Mouse (Mus musculus): Measurements from ENCODE around the gene Jmjd1c.

Jmjd1c gene

DNA sequence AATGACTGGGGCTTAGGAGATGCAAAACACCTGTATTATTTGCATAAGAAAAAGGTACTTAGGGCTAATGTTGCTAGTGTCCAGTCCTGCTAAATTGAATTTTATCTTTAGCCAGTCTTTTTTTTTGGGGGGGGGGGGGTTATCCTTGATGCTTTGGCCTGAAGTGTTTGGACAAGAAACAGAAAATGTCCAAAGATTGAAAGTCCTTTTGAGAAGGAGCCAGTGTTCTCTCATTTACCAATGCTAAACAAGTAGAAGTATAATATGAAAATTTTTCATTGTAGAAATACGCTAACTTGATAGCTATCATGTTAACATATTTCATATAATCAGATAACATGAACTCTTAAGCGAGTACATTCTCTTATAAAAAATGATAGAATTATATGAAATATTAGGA lies 92.0 kb downstream of the Jmjd1c start:
- no peak for DNase-seq (ENCODE audit: low read depth, low spot score)

DNA sequence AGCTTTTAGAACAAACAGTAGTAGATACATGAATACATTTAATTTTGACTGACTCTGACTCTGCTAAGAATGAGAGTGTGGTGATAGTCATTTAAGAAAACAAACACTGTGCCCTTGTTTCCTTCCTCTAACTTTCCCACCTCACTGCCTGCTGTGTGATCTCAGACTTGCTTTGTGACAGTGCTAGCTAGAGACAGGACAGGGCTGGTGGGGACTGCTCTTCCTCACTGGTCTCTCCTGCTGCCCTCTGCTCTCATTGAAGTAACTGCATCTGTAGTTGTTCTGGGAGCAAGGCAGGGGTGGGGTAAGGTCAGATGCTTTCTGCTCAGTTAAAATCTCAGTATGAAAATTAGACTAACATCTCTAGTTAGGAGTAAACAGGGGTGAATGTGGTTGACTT lies 93.1 kb downstream of the Jmjd1c start:
- DNase-seq (ENCODE audit: low read depth, low spot score), result peak; percentile 49

DNA sequence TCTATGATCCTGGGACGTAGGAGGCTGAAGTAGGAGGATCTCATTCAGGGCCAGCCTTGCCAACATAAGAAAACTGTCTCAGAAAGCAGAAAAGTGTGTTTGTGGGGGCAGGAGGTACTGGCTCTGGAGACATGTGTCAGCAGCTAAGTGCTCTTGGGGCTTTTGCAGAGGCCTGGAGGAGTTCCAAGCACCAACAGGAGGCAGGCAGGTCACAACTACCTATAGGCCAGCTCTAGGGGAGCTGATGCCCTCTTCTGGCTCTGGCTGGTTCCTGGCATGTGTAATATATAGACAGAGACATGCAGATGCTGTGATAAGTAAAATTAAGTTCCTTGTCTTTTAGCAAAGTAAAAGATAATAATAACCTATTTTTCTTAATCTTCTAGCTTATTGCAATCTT lies 94.3 kb downstream of the Jmjd1c start:
- DNase-seq (ENCODE audit: low read depth, low spot score), result peak; percentile 52

DNA sequence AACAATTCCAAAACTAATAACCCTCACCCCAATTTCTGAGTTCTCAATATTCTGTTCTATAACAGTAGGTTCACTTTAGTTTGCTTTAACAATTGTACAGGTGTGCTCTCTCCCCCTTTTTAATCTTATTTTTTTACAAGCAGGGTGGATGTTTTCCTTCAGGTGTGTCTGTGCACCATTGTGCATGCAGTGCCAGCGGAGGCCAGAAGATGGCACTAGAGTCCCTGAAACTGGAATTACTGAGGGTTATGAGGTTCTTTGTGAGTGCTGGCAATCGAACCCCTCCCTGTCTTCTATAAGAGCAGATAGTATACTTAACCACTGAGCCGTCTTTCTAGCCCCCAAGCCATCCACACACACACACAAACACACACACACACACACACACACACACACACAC lies 96.4 kb downstream of the Jmjd1c start:
- peak; percentile 43 for DNase-seq (ENCODE audit: low read depth, low spot score)

DNA sequence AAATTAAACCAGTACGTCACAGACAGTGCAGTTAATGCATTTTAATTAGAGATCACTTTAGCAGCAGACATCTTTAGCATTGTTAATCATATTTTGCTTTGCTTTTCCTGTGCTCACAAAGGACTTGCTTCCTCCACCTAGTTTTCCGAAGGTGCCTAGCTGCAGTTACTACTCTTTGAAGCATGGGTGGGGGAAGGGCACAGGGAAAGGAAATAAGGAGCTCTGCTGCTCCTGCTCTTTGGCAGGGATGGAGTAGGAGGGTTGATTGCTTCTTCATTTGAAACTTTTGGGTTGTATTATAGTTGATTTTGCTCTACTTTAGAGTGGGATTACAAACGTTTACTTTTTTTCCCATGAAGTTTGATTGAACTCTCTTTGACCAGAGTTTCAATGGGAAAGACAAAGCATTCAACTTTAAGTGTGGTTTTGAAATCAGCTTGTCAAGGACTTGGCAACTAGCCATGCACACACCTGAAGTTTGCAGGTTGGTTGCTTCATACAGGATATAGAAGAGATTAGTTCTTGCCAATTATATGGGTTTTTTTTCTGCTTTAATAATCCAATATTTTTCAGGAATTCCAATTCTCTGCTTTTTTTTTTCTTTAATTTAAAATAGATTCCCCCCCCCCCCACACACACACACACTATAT lies 97.2 kb downstream of the Jmjd1c start:
- no peak for DNase-seq (ENCODE audit: low read depth, low spot score)

DNA sequence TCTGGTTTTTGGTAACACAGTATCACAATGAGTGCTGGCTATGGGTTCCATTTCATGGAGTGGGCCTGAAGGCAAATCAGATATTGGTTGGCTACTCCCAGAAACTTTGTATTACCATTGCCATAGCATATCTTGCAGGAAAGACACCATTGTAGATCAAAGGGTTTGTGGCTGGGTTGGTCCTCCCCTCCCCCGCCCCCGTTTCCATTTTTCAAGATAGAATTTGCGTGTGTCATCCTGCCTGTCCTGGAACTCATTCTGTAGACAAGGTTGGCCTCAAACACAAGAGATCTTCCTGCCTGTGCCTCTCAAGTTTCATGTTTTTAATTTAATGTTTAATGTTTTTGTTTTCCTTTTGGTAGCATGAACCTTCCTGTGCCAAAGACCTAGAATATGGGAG lies 98.1 kb downstream of the Jmjd1c start:
- DNase-seq (ENCODE audit: low read depth, low spot score), result peak; percentile 68

DNA sequence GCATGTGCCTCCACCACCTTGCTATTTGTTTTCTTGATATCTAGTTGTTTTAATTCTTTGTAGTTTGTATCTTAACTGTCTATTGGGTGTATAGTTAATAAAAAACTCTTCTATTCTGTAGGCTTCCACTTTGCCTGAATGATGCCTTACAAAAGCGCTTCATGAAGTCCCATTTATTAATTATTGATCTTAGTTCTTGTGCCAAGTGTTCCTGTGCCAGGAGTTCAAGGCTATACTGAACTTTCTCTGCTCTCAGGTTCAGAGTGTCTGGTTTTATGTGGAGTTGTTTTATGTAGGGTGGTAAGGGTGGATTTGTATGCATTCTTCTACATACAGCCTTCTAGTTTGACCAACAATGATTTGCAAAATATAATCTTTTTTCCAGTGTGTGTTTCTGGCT lies 99.7 kb downstream of the Jmjd1c start:
- no peak for DNase-seq (ENCODE audit: low read depth, low spot score)

DNA sequence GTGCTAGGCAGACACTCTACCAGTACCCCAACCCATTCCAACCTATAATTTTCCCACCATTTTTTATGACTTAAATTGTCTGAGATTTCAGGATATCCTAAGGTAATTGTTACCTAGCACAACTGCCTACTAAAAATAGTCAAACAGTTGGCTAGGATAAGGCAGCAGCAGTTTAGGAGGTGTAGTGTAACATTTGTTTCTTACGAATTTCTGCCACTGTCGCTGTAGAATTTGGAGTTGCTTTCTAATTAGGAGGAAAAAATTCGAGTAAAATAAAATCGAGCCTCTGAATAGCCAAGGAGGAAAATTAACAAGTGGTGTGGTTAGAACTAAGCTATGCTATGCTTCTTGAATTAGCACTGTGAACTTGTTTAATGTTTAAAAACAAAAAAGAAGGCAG lies 101.3 kb downstream of the Jmjd1c start:
- no peak for DNase-seq (ENCODE audit: low read depth, low spot score)

DNA sequence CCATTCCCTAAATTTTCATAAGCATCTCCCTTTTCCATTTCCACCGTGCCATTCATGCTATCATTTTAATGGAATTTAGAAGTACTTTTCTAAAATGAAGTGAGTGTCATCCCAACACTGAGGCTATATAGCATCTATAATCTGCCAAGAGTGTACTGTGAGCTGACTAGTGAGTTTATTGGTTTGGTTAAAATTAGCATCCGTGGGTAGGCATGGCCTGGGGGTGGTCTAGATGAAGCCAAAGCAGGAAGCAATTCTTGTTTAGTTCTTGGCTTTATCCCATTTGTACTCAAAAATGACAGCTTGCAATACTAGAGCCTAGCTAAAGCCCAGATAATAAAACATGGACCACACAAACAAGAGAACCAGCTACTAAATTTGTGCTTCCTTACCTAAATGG lies 101.9 kb downstream of the Jmjd1c start:
- no peak for DNase-seq (ENCODE audit: low read depth, low spot score)

DNA sequence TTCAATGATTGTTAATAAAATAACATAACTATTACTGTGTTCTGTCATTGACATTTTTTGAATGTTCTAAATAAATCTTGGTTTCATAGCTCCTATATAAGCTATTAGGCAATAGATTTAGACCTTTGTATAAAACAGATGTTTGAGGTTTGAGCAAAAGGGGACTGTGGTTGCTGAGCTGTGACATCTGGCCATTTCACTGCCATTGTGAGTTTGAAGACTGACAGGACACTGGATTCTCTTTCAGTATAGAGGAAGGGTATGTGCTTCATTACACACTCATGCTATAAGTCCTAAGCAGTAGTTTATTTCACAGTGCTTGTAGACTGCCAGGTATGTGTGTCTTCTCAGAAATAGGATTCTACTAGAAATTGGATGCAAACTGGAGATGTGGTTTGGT lies 105.8 kb downstream of the Jmjd1c start:
- DNase-seq (ENCODE audit: low read depth, low spot score), result no peak

DNA sequence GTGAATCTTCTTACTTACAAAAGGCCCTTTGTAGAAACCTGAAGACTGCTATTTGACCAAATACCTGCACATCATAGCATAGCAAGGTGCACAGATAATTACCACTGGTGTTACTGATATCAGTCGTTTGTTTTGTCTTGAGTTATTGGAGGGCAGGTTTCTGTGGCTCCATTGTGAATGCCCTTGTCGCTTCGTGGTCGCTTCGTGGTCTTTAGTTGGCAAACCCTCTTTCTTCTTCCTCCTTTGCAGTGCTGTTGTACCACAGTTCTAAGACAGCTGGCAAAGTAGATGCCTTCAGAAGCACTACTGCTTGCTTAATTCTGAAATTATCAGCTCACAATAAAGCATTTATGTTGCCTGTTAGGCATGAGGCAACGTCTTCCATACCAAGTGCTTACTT lies 106.5 kb downstream of the Jmjd1c start:
- no peak for DNase-seq (ENCODE audit: low read depth, low spot score)

DNA sequence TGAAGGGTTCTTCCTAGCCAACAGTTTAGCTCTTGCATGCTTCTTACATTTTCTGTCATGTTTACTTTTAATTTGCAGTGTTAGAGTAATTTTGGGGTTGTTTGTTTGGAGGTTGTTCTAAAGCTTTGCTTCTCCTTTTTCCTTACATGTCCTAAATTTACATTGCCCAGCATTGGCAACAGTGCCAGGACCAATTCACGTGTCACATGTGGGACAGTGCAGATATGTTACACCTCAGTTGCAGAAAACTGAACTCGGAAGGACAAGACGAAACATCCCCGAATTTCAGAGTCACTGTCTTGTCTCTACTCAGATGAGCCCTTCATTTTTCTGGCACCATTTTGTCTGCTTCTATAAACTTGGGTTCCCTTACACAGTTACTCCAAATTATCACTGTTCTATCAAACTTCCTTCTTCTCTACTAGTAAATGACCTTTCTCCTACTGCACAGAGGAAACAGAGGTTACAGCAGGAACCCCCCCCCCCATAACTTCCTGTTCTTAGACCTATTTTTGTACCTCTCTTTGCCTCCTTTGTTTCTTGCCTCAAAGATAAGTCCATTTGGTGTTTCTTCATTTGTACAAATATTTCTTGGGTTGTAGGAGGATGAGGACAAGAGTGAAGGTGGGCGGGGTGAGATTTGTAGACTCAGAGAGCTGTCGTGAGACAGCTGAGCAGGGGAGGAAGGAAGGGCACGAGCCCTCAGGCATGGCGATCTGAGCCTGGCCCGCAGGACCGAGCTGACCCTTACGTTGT lies 108.9 kb downstream of the Jmjd1c start:
- DNase-seq (ENCODE audit: low read depth, low spot score), result peak; percentile 68

DNA sequence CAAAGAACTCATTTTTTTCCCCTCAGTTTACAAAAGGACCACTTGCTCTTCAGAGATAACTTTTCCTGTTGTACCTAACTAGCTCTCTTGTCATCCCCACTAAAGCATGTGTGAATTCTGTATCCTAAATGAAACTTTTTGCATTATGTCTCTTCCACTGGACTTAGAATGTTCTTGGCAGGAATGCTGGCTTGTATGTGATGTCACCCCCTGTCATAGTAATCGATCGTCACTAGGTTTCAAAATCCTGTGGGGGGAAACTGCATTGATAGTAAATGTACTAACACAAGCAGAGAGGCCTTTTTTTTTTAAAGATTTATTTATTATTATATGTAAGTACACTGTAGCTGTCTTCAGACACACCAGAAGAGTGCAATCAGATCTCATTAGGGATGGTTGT lies 112.0 kb downstream of the Jmjd1c start:
- DNase-seq (ENCODE audit: low read depth, low spot score), result no peak

DNA sequence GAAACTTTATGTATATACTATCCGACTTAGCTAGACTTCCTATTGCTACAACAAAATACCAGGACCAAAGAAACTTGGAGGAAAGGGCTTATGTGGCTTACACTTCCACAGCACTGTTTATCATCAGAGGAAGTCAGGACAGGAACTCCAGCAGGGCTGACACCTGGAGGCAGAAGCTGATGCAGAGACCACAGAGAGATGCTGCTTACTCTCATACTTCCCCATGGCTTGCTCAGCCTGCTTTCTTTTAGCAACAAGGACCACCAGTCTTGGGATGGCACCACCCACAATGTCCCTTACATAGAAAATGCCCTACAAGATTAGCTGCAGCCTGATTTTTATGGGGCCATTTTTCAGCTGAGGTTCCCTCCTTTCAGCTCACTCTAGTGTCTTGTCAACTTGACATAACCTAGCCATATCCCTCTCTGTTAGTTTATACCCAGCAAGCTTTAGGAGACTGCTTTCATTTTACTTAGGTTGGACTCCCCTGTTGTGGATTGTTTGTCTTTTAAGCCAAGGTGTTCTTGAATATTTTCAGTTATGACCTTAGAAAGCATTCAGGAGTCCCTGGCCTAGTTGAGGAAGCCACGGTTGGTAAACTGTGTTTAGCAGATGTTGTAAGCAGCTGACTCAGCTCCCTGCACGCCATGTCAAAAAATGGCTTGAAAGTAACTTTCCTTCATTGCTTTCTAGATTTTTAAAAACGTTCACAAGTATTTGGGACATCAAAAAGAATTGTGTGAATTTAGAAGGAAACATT lies 114.2 kb downstream of the Jmjd1c start:
- DNase-seq (ENCODE audit: low read depth, low spot score), result no peak

DNA sequence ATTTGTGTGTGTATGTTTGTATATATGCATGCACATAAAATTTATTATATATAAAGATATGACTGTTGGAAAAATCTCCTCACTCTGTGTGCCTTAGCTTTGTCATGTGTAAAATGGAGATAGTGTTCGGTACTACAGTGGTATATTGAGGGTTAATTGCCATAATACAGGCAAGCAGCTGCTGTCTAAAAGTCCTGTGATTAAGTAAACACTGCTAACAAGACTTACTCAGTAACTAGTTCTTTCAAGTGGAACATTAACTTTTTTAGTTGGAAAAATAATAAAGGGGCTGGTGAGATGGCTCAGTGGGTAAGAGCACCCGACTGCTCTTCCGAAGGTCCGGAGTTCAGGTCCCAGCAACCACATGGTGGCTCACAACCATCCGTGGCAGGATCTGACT lies 116.1 kb downstream of the Jmjd1c start:
- DNase-seq (ENCODE audit: low read depth, low spot score), result no peak

DNA sequence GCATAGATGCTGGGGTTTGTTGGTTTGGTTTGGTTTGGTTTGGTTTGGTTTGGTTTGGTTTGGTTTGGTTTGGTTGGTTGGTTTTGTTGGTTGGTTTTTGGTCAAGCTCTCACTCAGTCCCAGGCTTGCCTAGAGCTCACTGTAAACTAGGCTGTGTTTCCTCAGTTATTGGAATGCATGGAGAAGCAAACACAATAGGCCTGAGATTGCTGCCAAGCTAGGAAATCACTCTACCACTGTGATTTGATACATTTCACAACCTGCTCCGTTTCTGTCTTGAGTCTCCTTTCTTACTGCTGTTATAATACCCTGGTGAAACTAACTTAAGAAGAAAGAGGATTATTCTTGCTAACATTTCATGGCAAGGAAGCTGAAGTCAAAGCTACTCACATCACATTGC lies 117.8 kb downstream of the Jmjd1c start:
- DNase-seq (ENCODE audit: low read depth, low spot score), result no peak

DNA sequence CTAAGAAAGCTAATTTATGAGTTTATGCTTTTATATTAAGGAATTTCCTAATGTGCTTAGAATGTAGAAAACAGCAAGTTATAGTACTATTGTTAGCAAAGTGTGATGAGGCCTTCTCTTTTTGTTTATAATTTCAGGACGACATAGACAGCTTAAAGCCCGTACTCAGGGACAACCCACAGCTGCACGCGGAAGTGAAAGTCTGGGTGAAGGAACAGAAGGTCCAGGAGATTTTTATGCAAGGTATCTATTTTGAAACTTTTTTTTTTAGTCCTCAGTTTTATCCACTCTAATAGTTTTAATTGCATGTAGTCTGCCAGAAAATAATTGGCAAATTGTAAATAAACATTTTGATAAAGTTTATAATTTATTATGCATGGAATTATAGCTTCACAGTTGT lies 119.2 kb downstream of the Jmjd1c start:
- DNase-seq (ENCODE audit: low read depth, low spot score), result no peak

DNA sequence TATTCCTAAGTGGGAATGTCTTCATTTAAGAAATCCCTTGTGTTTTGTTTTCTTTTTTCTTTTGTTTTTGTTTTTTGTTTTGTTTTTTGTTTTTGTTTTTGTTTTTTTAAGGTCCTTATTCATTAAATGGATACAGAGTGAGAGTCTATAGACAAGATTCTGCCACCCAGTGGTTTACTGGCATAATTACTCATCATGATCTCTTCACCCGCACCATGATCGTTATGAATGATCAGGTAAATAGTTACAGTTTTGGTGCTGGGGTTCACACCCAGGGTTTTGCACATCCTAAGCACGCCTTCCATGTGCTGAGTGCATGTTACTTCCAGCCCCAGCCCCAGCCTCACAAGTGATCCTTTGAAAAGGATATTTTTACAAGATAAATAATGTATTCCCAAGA lies 120.9 kb downstream of the Jmjd1c start:
- DNase-seq (ENCODE audit: low read depth, low spot score), result peak; percentile 27

DNA sequence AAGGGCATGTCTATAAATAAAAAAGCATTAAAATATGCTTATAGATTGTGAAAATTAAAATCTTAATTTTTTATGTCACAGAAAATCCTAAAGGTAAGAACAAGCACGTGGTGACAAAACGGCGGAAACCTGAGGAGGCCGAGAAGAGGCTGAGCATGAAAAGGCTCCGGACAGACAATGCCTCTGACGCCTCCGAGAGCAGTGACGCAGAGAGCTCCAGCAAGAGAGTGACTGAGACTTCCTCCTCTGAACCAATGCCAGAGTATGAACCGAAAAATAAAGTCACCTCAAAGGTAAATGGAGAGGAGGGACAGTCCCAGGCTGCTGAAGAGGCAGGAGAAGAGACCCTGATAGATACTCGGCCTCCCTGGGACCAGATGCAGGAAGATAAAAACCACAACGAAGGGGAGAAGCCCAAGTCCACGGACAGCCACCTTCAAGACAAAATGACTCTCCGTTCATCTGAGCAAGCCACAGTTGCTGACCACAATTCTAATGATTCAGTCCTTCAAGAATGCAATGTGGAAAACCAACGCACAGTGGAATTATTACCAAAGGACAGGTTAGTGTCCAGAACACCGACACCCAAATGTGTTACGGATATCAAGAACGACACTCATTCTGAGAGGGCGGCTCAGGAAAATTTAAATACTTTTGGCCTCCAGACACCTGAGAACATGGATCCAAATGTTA lies 123.1 kb downstream of the Jmjd1c start:
- DNase-seq (ENCODE audit: low read depth, low spot score), result no peak

DNA sequence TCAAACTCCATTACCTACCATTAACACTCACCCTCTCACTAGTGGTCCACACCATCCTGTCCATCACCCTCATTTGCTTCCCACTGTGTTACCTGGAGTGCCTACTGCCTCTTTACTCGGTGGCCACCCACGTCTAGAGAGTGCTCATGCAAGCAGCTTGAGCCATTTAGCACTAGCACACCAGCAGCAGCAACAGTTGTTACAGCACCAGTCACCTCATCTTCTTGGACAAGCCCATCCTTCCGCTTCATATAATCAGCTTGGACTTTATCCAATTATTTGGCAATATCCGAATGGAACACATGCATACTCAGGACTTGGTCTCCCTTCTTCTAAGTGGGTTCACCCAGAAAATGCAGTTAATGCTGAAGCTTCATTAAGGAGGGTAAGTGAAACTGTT lies 124.3 kb downstream of the Jmjd1c start:
- no peak for DNase-seq (ENCODE audit: low read depth, low spot score)

DNA sequence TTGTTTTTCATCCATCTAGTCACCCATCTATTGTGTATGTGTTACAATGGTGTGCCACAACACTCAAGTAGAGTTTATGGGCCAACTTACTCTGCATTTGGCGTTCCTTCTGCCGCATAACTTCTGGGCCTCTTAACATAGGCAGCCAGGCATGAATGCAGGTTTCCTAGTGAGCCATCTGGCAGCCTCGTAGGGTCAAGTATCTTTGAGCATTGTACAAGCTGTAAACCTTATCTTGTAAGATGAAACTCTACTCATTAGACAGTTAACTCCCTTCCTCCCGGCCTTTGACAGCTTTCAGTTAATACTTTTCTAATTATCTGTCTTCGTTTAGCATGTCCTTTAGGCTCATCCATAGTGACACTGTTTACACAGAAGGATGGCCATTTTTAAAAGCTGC lies 125.4 kb downstream of the Jmjd1c start:
- DNase-seq (ENCODE audit: low read depth, low spot score), result no peak

DNA sequence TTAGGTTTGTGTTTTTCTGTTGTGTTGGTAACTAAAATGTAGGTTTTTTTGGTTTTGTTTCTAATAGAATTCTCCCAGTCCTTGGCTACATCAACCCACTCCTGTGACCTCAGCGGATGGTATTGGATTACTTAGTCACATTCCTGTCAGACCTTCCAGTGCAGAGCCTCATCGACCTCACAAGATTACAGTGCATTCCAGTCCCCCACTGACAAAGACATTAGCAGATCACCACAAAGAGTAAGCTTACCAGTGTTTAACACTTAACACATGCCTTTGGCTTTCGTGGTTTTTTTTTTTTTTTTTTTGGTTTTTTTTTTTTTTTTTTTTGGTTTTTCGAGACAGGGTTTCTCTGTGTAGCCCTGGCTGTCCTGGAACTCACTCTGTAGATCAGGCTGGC lies 128.0 kb downstream of the Jmjd1c start:
- no peak for DNase-seq (ENCODE audit: low read depth, low spot score)

Measured in CD4-positive helper T cell, adult 2 months (primary cell).